ENCODE assay signal across 7 mouse cellular contexts in the genomic region with DNA sequence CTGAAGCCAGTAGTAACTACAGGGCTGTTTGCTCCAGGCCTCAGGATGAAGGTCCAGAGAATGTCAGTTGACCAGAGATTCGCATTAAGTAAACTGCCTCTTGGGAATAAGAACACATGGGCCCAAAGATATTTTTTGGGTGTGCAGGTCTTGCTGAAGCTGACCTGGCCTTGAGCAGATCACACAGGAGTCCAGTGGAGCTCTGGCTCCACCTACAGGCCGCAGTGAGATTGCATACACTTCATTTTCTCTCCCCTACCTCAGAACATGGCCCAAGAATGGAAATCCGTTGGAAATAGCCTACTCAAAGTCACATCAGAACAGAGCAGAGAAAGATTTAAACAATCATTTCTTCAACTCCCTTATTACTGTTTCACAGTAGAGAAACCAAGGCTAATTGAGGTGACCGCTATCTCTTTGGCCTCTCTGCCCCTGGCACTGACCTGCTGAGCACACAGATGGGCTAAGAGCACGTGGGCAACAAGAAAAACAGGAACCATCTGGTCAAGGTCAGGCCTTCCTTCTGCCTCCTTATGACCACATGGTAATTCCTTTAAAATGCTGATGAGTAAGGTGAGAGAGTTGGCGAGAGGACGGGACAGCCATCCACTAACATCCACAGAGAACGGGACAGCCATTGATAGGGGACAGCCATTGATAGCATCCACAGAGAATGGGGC. TPM values are rescaled to one million over a fixed set of nuclear protein-coding genes. Genes with fewer than 3 reads are reported as not detected.
A peak's percentile ranks its signal among the peaks of the same experiment; 100 is the strongest.
DNase-seq lines count a peak whose midpoint lies in the region; ATAC-seq lines count a peak whose summit lies in the region.

No protein-coding gene starts in this region.

- peak; percentile 88 for DNase-seq in NIH3T3 (ENCODE audit: low read depth)
- DNase-seq in brain, embryonic 18.5 days (ENCODE audit: low read depth, low spot score): peak; percentile 18
- peak; percentile 37 for DNase-seq in fibroblast of lung, adult 2 months (ENCODE audit: low read depth)
- DNase-seq in left cerebral cortex, adult 11 months (ENCODE audit: low spot score): peak; percentile 33
- peak; percentile 57 for DNase-seq in right cerebral cortex, postnatal 14 days

- peak; percentile 73; a peak in 3 of 4 replicates for ATAC-seq in hematopoietic stem cell, adult 5-6 weeks (replicated peaks in 1 of 2; ENCODE audit: insufficient read depth in 1 of 2, low FRiP score in 2 of 2, low TSS enrichment in 1 of 2, low read depth in 1 of 2, poor library complexity in 2 of 2, severe bottlenecking in 2 of 2)
- ATAC-seq in megakaryocyte progenitor cell, adult 5-6 weeks (replicated peaks; ENCODE audit: poor library complexity): peak; percentile 83

RNA-seq across cellular contexts. Expression of gene Oxnad1, which starts 8.1 kb away (rescaled TPM):
- 35.1 and 39.9 TPM in 2 replicates for total RNA-seq in hematopoietic stem cell, adult 5-6 weeks (2017)
- 8.3 and 14.9 TPM in 2 replicates for total RNA-seq in megakaryocyte progenitor cell, adult 5-6 weeks (2015)
- total RNA-seq in megakaryocyte progenitor cell, adult 5-6 weeks (2017): 36.2 and 45.2 TPM in 2 replicates

RNA-seq across cellular contexts. Expression of gene Dph3, which starts 8.5 kb away (rescaled TPM):
- 36.6 and 65.5 TPM in 2 replicates for total RNA-seq in hematopoietic stem cell, adult 5-6 weeks (2017)
- total RNA-seq in megakaryocyte progenitor cell, adult 5-6 weeks (2015): 88.0 and 117 TPM in 2 replicates
- 41.2 and 67.5 TPM in 2 replicates for total RNA-seq in megakaryocyte progenitor cell, adult 5-6 weeks (2017)

RNA-seq across cellular contexts. Expression of gene Galnt15, which starts 48.2 kb away (rescaled TPM):
- not detected in 2 replicates for total RNA-seq in hematopoietic stem cell, adult 5-6 weeks (2017)
- total RNA-seq in megakaryocyte progenitor cell, adult 5-6 weeks (2015): not detected in 2 replicates
- not detected in 2 replicates for total RNA-seq in megakaryocyte progenitor cell, adult 5-6 weeks (2017)

Comparison
In these comparisons a context has a peak if more than half of its experiments do, and no peak if none do; other contexts are left out.
1. Peak in every context shown above with its lines: DNase-seq and ATAC-seq.
2. DNase-seq: peak in every context shown above with its lines; median percentile 88 in NIH3T3; 57 in right cerebral cortex, postnatal 14 days; 37 in fibroblast of lung, adult 2 months; 33 in left cerebral cortex, adult 11 months; 18 in brain, embryonic 18.5 days.